Mouse (Mus musculus): Measurements from ENCODE around the gene Lsm4. TPM values are rescaled to one million over a fixed set of nuclear protein-coding genes. Genes with fewer than 3 reads are reported as not detected.
A peak's percentile ranks its signal among the peaks of the same experiment; 100 is the strongest.

The Lsm4 gene
- polyA plus RNA-seq, 1 experiment from 2014 or later, result 199 TPM

DNA sequence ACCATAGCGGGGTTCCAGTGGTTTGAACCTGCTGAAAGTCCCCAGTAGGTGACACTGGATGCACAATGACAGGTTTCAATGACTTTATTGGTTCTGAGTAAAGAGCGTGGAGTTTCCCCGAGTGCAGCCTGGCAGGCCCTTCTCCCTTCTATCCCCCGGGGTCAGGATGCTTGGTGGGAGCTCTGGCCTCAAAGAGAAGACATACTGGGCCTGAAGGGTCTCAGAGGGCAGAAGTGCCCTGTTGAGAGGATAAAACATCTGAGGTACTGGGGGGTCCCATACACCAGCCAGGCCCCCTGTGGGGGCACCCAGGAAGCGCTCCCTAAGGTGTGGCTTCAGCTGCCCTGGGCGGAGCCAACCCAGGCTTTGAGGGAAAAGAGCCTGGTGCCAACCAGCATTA, 26.7 kb upstream of the Lsm4 start:
- ATAC-seq (ENCODE audit: low read depth), result no peak
- no peaks in the 10 kb centered on the region for H3K9me3 ChIP-seq (ENCODE audit: control insufficient read depth, low read length)
- H3K4me3 ChIP-seq (ENCODE audit: low read depth, low read length), result no peak overlapping the region

DNA sequence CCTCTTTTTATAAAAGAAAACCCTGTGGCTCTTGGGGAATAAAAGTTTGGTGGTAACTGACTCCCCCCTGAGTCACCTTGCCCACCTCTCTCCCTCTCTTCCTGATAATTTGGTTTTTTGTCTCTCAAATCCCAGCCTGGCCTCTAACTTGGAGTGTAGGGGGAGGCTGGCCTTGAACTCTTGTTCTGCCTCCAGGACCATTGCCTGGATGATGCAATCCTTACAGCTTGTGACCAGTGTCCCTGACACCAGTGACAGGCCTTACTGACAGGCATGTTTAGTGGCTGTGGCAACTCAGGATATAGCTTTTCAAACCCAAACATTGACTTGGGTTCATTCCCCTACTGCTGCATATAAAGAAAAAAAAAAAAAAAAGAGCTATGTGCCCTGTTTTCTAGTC, 26.3 kb upstream of the Lsm4 start:
- Histone ChIP-seq H3K36me3 (ENCODE audit: control insufficient read depth, insufficient read depth, low read length) (peaks cover 23% of the 10 kb centered on the region), H3K9me3 (ENCODE audit: control insufficient read depth, low read length) (no peaks in the 10 kb centered on the region), H3K27me3 (replicated peaks; ENCODE audit: control insufficient read depth, insufficient read depth, low read length) (no peaks in the 10 kb centered on the region), H3K4me1 (ENCODE audit: control insufficient read depth, insufficient read depth, low read length) (peaks cover 5% of the 10 kb centered on the region; the same call in 1 of the 2 replicates), H3K4me2 (ENCODE audit: low read depth, low read length) (no peak overlapping the region), H3K27ac (replicated peaks; ENCODE audit: low read depth, low read length) (no peak overlapping the region), H3K9ac (ENCODE audit: low read depth, low read length) (no peak overlapping the region), H3K4me3 (ENCODE audit: low read depth, low read length) (no peak overlapping the region)
- ATAC-seq (ENCODE audit: low read depth) (no peak), DNase-seq (ENCODE audit: low spot score) (no peak)

More for the DNA sequence above, 26.7 kb upstream of the Lsm4 start:
- Histone ChIP-seq H3K36me3 (ENCODE audit: control insufficient read depth, insufficient read depth, low read length) (peaks cover 19% of the 10 kb centered on the region), H3K27me3 (replicated peaks; ENCODE audit: control insufficient read depth, insufficient read depth, low read length) (no peaks in the 10 kb centered on the region), H3K4me1 (ENCODE audit: control insufficient read depth, insufficient read depth, low read length) (peaks cover 5% of the 10 kb centered on the region; the same call in 1 of the 2 replicates), H3K4me2 (ENCODE audit: low read depth, low read length) (no peak overlapping the region), H3K9ac (ENCODE audit: low read depth, low read length) (no peak overlapping the region), H3K27ac (replicated peaks; ENCODE audit: low read depth, low read length) (no peak overlapping the region)
- DNase-seq (ENCODE audit: low spot score), result no peak
- WGBS, result 74% methylated on average over 6 of the region's 6 CpGs

DNA sequence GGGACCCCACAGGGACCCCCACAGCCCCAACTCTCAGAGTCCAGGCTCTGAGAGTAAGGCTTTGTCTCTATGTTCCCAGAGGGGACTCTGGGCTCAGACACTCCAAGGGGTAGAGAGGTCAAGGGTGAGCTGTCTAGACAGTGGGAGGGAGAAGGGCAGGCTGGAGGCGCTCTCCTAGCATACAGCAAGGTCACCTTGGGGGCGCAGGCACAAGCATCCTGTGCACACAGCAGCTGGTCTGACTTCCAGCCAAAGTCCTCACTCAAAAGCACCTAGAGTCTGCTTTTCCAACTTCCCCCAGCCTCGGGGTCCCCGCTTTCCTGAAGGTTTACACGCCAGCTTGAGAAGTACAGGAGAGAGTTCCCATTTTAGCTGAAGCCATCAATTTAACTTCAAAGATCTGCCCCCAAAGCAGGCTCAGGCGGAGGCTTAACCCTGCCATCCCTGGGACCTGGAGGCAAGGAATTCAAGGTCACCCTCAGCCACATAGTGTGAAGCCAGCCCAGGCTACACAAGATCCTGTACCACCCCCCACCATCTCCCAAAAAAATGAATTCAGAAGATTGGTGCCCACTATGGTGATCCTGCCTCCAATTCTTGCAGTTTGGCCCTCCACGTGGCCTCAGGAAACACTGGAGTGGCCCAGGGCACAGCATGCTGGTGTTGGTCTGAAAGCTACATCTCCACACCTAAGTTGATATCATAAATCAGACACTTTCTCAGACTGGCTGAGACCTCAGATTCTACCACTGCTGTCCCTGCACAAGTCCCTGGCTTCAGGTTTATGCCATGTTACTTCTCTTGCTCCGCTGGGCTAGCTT, 25.5 kb upstream of the Lsm4 start:
- DNase-seq (ENCODE audit: low spot score) (peak; percentile 35), ATAC-seq (ENCODE audit: low read depth) (peak; percentile 20; the same call in 1 of the 2 replicates)
- Histone ChIP-seq H3K27me3 (replicated peaks; ENCODE audit: control insufficient read depth, insufficient read depth, low read length) (no peaks in the 10 kb centered on the region), H3K4me2 (ENCODE audit: low read depth, low read length) (no peak overlapping the region), H3K4me3 (ENCODE audit: low read depth, low read length) (no peak overlapping the region), H3K9ac (ENCODE audit: low read depth, low read length) (peak overlapping the region; percentile 28; the same call in 1 of the 2 replicates), H3K4me1 (ENCODE audit: control insufficient read depth, insufficient read depth, low read length) (peaks cover 5% of the 10 kb centered on the region; the same call in 1 of the 2 replicates), H3K36me3 (ENCODE audit: control insufficient read depth, insufficient read depth, low read length) (peaks cover 31% of the 10 kb centered on the region), H3K27ac (replicated peaks; ENCODE audit: low read depth, low read length) (peak overlapping the region; percentile 49; the same call in 1 of the 2 replicates), H3K9me3 (ENCODE audit: control insufficient read depth, low read length) (no peaks in the 10 kb centered on the region)
- 30% methylated on average over 8 of the region's 8 CpGs for WGBS

DNA sequence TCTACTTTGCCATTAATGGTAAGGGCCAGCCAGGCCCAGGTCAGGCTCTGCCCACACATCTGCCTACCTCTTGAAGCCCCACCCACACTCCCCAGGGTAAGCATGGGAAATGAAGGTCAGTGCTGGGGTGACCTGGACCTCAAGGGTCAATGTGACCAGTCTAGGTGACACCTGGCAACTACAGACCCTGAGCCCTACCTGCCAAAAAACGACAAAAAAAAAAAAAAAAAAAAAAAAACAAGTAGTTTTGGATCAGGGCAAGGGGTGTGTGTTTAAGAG, 24.9 kb upstream of the Lsm4 start:
- 42% methylated on average over 1 of the region's 1 CpGs for WGBS
- no peak overlapping the region for H3K4me3 ChIP-seq (ENCODE audit: low read depth, low read length)
- H3K4me1 ChIP-seq (ENCODE audit: control insufficient read depth, insufficient read depth, low read length), result peaks cover 5% of the 10 kb centered on the region; the same call in 1 of the 2 replicates
- no peak overlapping the region for H3K9ac ChIP-seq (ENCODE audit: low read depth, low read length)
- DNase-seq (ENCODE audit: low spot score), result no peak
- H3K9me3 ChIP-seq (ENCODE audit: control insufficient read depth, low read length), result no peaks in the 10 kb centered on the region
- H3K27ac ChIP-seq (replicated peaks; ENCODE audit: low read depth, low read length), result no peak overlapping the region
- H3K27me3 ChIP-seq (replicated peaks; ENCODE audit: control insufficient read depth, insufficient read depth, low read length), result no peaks in the 10 kb centered on the region
- ATAC-seq (ENCODE audit: low read depth), result no peak
- no peak overlapping the region for H3K4me2 ChIP-seq (ENCODE audit: low read depth, low read length)
- peaks cover 35% of the 10 kb centered on the region for H3K36me3 ChIP-seq (ENCODE audit: control insufficient read depth, insufficient read depth, low read length)

DNA sequence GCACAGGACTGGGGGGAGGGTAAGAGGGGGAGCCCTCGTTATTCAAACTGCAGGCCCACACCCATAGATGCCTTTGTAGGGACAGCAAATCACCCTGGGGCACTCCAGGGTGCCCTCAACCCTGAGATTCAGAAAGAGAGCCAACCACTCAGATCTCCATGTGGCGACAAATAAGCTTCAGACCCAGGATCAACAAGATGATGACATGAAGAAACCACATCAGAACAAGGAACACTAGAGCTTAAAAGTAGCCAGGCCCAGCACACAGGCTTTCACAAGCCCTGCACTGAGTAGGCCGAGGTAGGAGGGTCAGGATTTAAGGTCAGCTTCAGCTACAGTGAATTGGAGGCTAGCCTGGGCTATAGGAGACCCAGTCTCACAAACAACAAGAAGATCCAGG, 24.1 kb upstream of the Lsm4 start:
- Histone ChIP-seq H3K9ac (ENCODE audit: low read depth, low read length) (no peak overlapping the region), H3K4me2 (ENCODE audit: low read depth, low read length) (no peak overlapping the region), H3K27ac (replicated peaks; ENCODE audit: low read depth, low read length) (peak overlapping the region; percentile 1; the same call in 1 of the 2 replicates), H3K4me3 (ENCODE audit: low read depth, low read length) (no peak overlapping the region), H3K4me1 (ENCODE audit: control insufficient read depth, insufficient read depth, low read length) (peaks cover 5% of the 10 kb centered on the region; the same call in 1 of the 2 replicates), H3K36me3 (ENCODE audit: control insufficient read depth, insufficient read depth, low read length) (peaks cover 36% of the 10 kb centered on the region), H3K27me3 (replicated peaks; ENCODE audit: control insufficient read depth, insufficient read depth, low read length) (no peaks in the 10 kb centered on the region), H3K9me3 (ENCODE audit: control insufficient read depth, low read length) (no peaks in the 10 kb centered on the region)
- ATAC-seq (ENCODE audit: low read depth), result no peak
- WGBS, result 56% methylated on average over 3 of the region's 3 CpGs
- DNase-seq (ENCODE audit: low spot score), result no peak

DNA sequence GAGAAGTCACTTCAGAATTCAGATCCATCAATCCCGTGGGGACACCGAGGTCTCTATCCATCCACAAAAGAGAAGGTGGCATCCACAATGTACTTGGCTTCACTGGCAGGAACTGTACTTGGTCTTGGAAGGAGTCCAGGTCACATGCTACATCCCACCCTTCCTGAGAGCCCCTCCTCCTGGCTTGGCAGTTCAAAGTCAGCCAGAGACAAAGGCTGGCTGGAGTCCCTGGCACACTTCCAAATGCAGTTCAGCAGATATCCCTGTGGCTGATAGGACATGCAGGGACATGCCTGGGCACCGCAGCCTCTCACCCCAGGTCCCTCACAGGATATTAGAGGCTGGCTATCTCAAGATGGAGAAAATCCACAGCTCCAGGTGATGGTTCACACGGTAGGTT, 23.7 kb upstream of the Lsm4 start:
- peak; percentile 95 for DNase-seq (ENCODE audit: low spot score)
- H3K4me3 ChIP-seq (ENCODE audit: low read depth, low read length), result no peak overlapping the region
- H3K27ac ChIP-seq (replicated peaks; ENCODE audit: low read depth, low read length), result peak overlapping the region; percentile 7; the same call in 1 of the 2 replicates
- peaks cover 5% of the 10 kb centered on the region; the same call in 1 of the 2 replicates for H3K4me1 ChIP-seq (ENCODE audit: control insufficient read depth, insufficient read depth, low read length)
- H3K4me2 ChIP-seq (ENCODE audit: low read depth, low read length), result no peak overlapping the region
- WGBS, result 45% methylated on average over 4 of the region's 4 CpGs
- ATAC-seq (ENCODE audit: low read depth), result peak; percentile 61
- no peaks in the 10 kb centered on the region for H3K27me3 ChIP-seq (replicated peaks; ENCODE audit: control insufficient read depth, insufficient read depth, low read length)
- H3K9me3 ChIP-seq (ENCODE audit: control insufficient read depth, low read length), result no peaks in the 10 kb centered on the region
- no peak overlapping the region for H3K9ac ChIP-seq (ENCODE audit: low read depth, low read length)
- peaks cover 40% of the 10 kb centered on the region for H3K36me3 ChIP-seq (ENCODE audit: control insufficient read depth, insufficient read depth, low read length)

DNA sequence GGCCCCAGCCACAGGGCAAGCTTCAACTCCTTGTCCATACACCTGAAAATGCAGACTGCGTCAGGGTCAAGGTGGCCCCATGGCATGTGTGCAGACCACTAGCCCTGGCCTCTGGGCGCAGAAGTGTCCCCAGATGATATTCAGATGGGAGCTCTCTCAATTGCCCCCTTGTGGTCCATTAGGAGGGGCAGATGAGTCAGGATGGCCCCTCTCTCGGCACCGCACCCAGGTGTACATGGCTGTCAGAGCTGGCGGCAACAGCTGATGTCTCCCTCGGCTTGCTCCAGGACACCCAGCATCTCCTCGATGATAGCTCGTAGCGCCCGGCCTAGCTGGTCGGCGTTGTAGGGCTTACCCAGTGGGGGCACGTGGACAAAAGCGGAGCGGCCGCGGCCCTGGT, 22.7 kb upstream of the Lsm4 start:
- Histone ChIP-seq H3K36me3 (ENCODE audit: control insufficient read depth, insufficient read depth, low read length) (peaks cover 49% of the 10 kb centered on the region), H3K27me3 (replicated peaks; ENCODE audit: control insufficient read depth, insufficient read depth, low read length) (no peaks in the 10 kb centered on the region), H3K4me1 (ENCODE audit: control insufficient read depth, insufficient read depth, low read length) (peaks cover 5% of the 10 kb centered on the region; the same call in 1 of the 2 replicates), H3K27ac (replicated peaks; ENCODE audit: low read depth, low read length) (no peak overlapping the region), H3K9me3 (ENCODE audit: control insufficient read depth, low read length) (no peaks in the 10 kb centered on the region), H3K4me3 (ENCODE audit: low read depth, low read length) (no peak overlapping the region), H3K9ac (ENCODE audit: low read depth, low read length) (no peak overlapping the region), H3K4me2 (ENCODE audit: low read depth, low read length) (no peak overlapping the region)
- DNase-seq (ENCODE audit: low spot score) (no peak), ATAC-seq (ENCODE audit: low read depth) (no peak)
- WGBS, result 95% methylated on average over 17 of the region's 17 CpGs

DNA sequence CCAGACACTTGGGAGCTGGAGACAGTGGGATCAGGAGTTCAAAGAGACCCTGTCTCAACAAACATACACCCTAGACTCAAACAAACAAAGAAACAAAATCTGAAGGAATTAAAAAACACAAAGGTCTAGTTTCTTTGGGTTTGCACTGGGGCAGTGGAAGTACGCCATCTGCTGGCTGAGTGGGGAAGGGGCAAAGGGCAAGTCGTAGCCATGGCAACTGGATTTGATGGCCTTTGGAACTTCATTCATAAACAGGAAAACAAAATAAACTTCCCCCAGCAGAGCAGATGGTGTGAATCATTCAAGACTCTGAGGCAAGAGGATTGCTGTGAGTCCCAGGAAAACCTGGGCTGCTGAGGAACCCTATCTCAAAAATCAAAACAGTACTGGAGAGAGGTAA, 19.8 kb upstream of the Lsm4 start:
- Histone ChIP-seq H3K27me3 (replicated peaks; ENCODE audit: control insufficient read depth, insufficient read depth, low read length) (no peaks in the 10 kb centered on the region), H3K9ac (ENCODE audit: low read depth, low read length) (no peak overlapping the region), H3K9me3 (ENCODE audit: control insufficient read depth, low read length) (no peaks in the 10 kb centered on the region), H3K36me3 (ENCODE audit: control insufficient read depth, insufficient read depth, low read length) (peaks cover 68% of the 10 kb centered on the region), H3K4me3 (ENCODE audit: low read depth, low read length) (no peak overlapping the region), H3K4me1 (ENCODE audit: control insufficient read depth, insufficient read depth, low read length) (peaks cover 10% of the 10 kb centered on the region; the same call in 1 of the 2 replicates), H3K4me2 (ENCODE audit: low read depth, low read length) (no peak overlapping the region), H3K27ac (replicated peaks; ENCODE audit: low read depth, low read length) (no peak overlapping the region)
- WGBS, result 63% methylated on average over 2 of the region's 2 CpGs
- DNase-seq (ENCODE audit: low spot score), result no peak
- no peak for ATAC-seq (ENCODE audit: low read depth)

DNA sequence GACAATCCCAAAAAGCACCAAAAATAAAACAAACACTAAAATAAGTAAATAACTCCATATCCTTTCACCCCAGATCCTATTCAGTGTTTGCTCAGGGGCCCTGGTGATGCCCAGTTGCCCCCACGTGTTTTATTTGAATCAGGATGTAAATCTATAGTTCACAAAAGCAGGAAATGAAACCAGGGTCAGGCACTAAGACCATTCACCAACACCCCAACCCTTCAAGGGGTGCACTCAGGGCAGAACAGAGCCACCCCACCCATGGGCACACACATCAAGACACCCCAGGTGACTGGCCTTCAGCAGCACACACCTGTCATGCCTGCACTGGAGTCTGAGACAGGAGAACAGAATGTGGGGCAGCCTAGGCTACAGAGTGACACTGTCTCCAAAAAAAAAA, 18.9 kb upstream of the Lsm4 start:
- DNase-seq (ENCODE audit: low spot score), result no peak
- Histone ChIP-seq H3K27ac (replicated peaks; ENCODE audit: low read depth, low read length) (no peak overlapping the region), H3K36me3 (ENCODE audit: control insufficient read depth, insufficient read depth, low read length) (peaks cover 68% of the 10 kb centered on the region), H3K9ac (ENCODE audit: low read depth, low read length) (no peak overlapping the region), H3K4me3 (ENCODE audit: low read depth, low read length) (no peak overlapping the region), H3K9me3 (ENCODE audit: control insufficient read depth, low read length) (no peaks in the 10 kb centered on the region), H3K4me2 (ENCODE audit: low read depth, low read length) (no peak overlapping the region), H3K4me1 (ENCODE audit: control insufficient read depth, insufficient read depth, low read length) (peaks cover 11% of the 10 kb centered on the region; the same call in 1 of the 2 replicates), H3K27me3 (replicated peaks; ENCODE audit: control insufficient read depth, insufficient read depth, low read length) (no peaks in the 10 kb centered on the region)
- ATAC-seq (ENCODE audit: low read depth), result no peak
- whole genome bisulfite sequencing, result 68% methylated on average over 1 of the region's 1 CpGs

Measured in embryonic facial prominence, embryonic 14.5 days (tissue).